Mouse (Mus musculus): Measurements from ENCODE around the gene Rnase13.

Rnase13 gene

GRCm38 (mm10) chr14:51913062-51913959 is 9.3 kb downstream of the Rnase13 start:
- no peak for DNase-seq (ENCODE audit: low read depth, low spot score)

- DNase-seq (ENCODE audit: low read depth, low spot score) = no peak
These were observed 10.0 kb downstream of the Rnase13 start for GRCm38 (mm10) chr14:51912391-51913061.

- no peak for DNase-seq (ENCODE audit: low read depth, low spot score)
These were observed 11.3 kb downstream of the Rnase13 start for GRCm38 (mm10) chr14:51911301-51911700.

GRCm38 (mm10) chr14:51906102-51906501 is 16.5 kb downstream of the Rnase13 start:
- DNase-seq (ENCODE audit: low read depth, low spot score) = no peak

GRCm38 (mm10) chr14:51904706-51905105 is 17.9 kb downstream of the Rnase13 start:
- DNase-seq (ENCODE audit: low read depth, low spot score) = peak; percentile 42

- no peak for DNase-seq (ENCODE audit: low read depth, low spot score)
These were observed 18.8 kb downstream of the Rnase13 start for GRCm38 (mm10) chr14:51903782-51904181.

- peak; percentile 71 for DNase-seq (ENCODE audit: low read depth, low spot score)
These were observed 19.5 kb downstream of the Rnase13 start for GRCm38 (mm10) chr14:51902806-51903710.

- no peak for DNase-seq (ENCODE audit: low read depth, low spot score)
These were observed 23.2 kb downstream of the Rnase13 start for GRCm38 (mm10) chr14:51899351-51899750.

- no peak for DNase-seq (ENCODE audit: low read depth, low spot score)
These were observed 25.9 kb downstream of the Rnase13 start for GRCm38 (mm10) chr14:51896539-51897170.

- DNase-seq (ENCODE audit: low read depth, low spot score) = no peak
These were observed 26.6 kb downstream of the Rnase13 start for GRCm38 (mm10) chr14:51896019-51896418.

- no peak for DNase-seq (ENCODE audit: low read depth, low spot score)
These were observed 27.5 kb downstream of the Rnase13 start for GRCm38 (mm10) chr14:51895071-51895470.

GRCm38 (mm10) chr14:51893809-51894208 is 28.8 kb downstream of the Rnase13 start:
- DNase-seq (ENCODE audit: low read depth, low spot score) = no peak

GRCm38 (mm10) chr14:51893094-51893794 is 29.3 kb downstream of the Rnase13 start:
- DNase-seq (ENCODE audit: low read depth, low spot score) = no peak

GRCm38 (mm10) chr14:51892191-51892939 is 30.2 kb downstream of the Rnase13 start, which contains the start of gene Slc39a2:
Gene Slc39a2 (plus strand): TSS chr14:51892889.
- DNase-seq (ENCODE audit: low read depth, low spot score) = no peak

- DNase-seq (ENCODE audit: low read depth, low spot score) = no peak
These were observed 32.7 kb downstream of the Rnase13 start for GRCm38 (mm10) chr14:51889833-51890232.

GRCm38 (mm10) chr14:51886051-51886450 is 36.5 kb downstream of the Rnase13 start:
- DNase-seq (ENCODE audit: low read depth, low spot score) = no peak

- peak; percentile 99 for DNase-seq (ENCODE audit: low read depth, low spot score)
These were observed 37.8 kb downstream of the Rnase13 start, which contains the start of gene Mettl17 for GRCm38 (mm10) chr14:51884598-51885331. Gene Mettl17 (plus strand): TSS chr14:51884842.

- peak; percentile 62 for DNase-seq (ENCODE audit: low read depth, low spot score)
These were observed 38.5 kb downstream of the Rnase13 start for GRCm38 (mm10) chr14:51884031-51884544.
